Mouse (Mus musculus): ENCODE results near the gene Nrp2. TPM values are rescaled to one million over a fixed set of nuclear protein-coding genes. Genes with fewer than 3 reads are reported as not detected.

The Nrp2 gene
- total RNA-seq, 4 experiments from 2014 or later = 61.1 to 61.8 (median 61.5) TPM

DNA sequence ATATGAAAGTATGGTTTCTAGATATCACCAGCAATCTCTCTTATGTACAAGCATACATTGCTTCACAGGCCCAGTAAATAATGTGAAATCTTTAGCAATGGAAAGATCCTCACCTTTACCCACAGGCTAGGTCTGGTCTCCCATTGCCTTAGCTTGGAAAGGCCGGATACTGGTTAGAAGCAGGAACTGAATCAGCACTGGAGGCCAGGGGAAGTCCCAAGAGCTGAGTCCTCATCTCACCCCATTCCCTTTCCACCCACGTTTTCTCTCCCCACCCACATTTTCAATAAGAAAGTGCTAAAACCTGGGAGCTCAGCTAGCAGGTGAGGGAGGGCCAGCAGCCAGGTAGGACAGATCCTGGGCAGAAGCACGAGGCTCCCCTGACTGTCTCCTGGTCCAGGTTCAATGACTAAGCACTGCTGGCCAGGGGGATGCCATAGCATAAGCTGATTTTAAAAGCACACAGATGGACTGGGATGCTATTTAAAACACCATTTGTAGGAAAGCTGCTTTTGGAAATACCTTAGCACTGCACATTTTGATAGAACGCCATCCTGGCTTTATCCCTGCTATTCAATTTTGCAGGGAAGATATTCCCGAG, 47.4 kb downstream of the Nrp2 start:
- peak in 1 of 2 experiments; percentile 45 for DNase-seq (ENCODE audit: low spot score in 2 of 2)

DNA sequence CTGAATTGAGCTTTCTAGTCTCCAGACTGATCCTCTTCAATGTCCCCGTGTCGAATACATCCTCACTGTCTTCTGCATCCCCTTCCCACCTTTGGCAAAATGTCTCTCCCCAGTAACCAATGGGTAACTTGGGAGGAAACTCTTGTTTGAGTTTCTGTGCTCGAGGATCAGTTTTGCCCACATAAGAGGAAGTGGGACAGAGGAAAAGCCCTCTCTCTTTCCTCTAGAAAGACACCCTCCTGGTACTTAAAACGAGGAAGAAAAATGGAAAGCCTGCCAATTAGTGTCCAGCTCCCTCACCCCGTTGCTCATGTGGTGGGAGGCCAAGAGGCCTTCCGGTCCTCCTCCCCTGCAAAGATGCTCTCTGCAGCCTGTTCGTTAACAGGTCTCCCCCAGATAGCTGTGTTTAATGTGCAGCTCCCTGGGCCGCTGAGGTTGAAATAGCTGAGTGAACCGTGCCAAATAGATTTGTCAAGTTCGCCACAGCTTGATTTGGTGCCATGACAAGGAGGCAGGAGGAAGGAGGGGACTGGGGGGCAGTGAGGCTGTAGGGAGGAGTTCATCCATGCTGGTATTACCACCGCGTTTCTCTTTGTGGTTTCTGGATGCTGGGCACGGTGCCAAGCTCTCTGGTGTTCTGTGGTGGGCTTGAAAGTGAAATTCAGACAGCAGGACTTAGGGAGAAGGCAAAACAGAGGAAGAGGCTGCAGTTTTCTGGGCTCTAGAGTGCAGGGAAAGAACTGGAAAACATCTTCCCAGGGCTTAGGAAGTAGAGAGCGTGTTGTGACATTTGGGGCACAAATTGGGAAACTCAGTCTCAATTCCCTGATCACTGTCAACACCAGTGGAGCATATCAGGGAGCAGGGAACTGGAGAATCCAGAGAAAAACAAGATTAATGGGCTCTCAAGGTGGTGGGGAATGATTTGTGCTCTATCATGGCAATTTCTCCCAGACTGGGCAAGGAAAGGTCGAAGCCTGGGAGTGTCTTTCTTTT, 48.2 kb downstream of the Nrp2 start:
- no peak for DNase-seq (ENCODE audit: low spot score in 2 of 2)

- DNase-seq (ENCODE audit: low spot score in 2 of 2) = no peak
Observed at GRCm38 (mm10) chr1:62752055-62752454, 49.0 kb downstream of the Nrp2 start.

DNA sequence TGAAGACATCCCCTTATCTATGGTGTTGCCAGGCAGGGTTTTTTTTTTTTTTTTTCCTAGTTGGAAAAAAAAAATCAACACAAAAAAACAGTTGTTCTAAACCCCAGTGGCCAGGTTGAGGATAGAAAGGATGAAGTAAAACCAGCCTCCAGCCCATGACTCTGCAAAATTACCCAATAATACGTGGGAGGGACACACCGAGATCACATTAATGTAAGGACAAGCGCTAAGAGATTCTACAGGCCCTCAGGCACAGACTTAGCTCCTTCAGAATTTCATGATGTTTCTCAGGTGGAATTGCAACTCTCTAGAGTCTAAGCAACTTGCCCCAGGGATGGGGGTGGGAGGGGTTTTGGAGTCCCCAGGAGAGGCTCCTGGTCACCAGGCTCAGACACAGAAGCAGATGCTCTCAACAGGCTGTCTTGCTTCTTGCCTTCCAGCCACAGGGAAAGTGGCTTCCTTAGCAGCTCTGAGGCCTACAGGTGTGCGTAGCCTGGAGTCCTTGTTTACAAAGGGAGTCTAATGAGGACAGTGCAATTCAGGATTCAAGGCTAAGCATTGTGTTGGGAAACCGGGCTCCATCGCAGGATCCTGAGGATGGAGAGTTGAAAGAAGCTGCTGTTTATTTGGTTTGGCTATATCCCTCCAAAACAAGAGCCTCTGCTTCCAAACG, 49.7 kb downstream of the Nrp2 start:
- no peak for DNase-seq (ENCODE audit: low spot score in 2 of 2)

DNA sequence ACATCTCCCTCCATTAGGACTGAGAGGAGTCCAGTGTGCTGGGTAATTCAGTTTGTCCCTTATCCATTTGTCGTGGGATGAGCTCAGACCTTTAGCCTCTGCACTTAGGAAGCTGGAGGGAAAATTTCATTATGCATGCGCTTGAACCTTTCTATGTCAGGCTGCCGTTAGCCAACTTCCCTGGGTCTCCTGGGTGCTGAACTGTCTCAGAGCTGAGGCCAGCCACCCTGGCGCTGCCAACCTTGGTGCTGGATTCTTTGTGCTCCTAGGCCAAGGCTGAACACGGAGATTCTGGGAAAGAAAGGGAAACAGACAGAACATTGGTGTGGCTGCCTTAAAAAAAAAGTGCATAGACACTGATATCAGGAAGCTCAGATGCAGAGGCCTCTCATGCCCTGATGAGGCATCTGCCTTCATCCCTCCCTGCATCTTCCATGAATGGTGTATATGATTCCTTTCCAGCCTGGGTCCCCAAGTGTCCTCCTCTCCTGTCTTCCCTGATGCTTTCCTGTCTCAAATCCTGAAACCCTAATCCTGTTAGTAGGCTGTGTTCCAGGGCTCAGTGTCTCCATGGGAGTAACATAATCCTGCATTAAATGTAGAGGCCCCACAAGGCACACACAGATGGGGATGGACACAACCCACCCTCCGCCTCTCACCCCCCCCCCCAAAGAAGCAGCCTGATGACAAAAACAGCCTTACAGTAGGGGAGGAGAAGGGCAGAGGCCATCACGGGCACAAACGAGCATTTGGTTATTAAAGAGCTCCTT, 51.2 kb downstream of the Nrp2 start:
- DNase-seq (ENCODE audit: low spot score in 2 of 2) = no peak

GRCm38 (mm10) chr1:62760086-62760485, 57.0 kb downstream of the Nrp2 start:
- DNase-seq (ENCODE audit: low spot score in 2 of 2) = no peak

DNA sequence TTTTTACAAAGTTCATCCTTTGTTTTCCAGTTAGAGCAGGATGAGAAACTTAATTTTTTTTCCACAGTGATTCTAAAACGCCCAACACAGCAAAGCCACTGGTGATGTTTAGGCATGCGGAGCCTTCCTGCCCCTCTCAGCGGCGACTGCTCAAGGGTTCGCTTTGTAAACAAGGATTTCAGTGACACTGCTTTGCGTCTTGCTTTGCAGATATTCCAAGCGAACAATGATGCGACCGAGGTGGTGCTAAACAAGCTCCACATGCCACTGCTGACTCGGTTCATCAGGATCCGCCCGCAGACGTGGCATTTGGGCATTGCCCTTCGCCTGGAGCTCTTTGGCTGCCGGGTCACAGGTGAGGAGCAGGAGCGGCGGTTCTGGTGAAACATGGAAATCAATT, 57.5 kb downstream of the Nrp2 start:
- DNase-seq (ENCODE audit: low spot score in 2 of 2) = no peak

- DNase-seq (ENCODE audit: low spot score in 2 of 2) = no peak
Observed at GRCm38 (mm10) chr1:62763779-62764178, 60.7 kb downstream of the Nrp2 start.

DNA sequence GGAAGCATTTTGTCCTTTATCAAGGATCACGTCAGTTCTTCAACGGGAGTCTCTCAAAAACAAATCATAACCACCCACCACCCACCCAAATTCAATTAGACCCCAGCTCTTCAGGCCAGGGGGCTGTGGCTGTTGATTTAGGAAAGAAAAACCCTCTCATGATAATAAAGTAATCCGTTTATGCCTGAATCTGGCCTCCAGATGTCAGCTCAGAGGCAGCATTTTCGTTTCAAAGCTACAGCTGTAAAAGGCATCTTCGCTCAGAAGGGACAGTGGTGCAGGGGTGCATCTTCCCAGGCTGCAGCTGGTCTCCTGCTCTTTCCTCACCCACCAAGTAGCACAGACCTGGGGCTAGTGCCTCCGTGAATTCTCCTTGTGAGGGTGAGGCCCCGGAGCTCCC, 62.1 kb downstream of the Nrp2 start:
- no peak for DNase-seq (ENCODE audit: low spot score in 2 of 2)

GRCm38 (mm10) chr1:62766766-62767165, 63.7 kb downstream of the Nrp2 start:
- DNase-seq (ENCODE audit: low spot score in 2 of 2) = no peak

GRCm38 (mm10) chr1:62767611-62768010, 64.5 kb downstream of the Nrp2 start:
- DNase-seq (ENCODE audit: low spot score in 2 of 2) = no peak

DNA sequence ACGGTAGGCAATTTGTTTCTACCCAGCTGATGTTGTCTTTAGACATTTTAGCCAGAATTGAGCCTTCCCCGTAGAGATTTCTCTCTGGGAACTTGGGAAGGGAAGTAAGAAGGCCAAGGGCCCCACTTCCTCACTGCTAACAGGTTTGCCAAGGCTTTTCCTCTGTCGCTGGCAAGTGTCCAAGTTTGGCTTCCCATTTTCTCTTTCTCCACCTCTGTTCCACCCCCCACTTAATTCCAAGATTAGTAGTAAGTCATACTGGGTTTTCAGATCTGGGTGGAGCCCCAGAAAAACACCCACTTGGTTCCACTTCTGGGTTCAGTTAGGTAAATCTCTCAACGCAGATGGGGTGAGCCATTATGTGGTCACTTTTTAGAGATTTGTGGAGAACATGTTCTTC, 67.5 kb downstream of the Nrp2 start:
- DNase-seq (ENCODE audit: low spot score in 2 of 2) = no peak

DNA sequence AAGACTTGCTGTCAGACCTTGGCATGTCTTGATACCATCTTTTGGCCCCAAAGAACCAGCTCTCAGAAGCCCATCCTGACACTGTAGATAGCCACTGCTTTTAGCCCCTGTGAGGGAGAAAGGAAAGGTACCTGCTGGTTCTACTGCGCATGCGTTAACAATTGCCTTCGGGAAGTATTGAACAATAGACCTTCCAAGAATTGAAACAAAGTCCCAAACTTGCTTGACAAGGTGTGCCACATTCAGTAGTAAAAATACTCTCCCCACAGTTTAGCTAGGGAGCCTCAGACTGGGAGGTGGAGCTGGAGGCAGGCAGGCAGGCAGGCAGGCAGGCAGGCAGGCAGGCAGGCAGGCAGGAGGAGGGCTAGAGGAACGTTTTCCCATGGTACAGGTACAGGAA, 69.3 kb downstream of the Nrp2 start:
- DNase-seq (ENCODE audit: low spot score in 2 of 2) = no peak

- no peak for DNase-seq (ENCODE audit: low spot score in 2 of 2)
Observed at GRCm38 (mm10) chr1:62773105-62773920, 70.2 kb downstream of the Nrp2 start.

DNA sequence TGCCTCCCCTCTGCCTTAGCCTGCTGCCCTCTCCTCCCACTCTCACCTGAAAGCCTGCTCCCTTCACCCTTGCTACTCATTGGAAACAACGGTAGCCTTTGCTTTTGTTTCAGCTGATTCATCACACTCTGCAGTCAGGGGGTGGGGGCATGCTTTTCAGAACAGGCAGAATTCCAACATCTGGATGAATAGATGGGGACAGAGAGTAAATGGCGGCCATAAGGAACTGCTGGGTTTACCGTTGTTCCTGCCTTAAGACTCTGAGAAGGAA, 70.8 kb downstream of the Nrp2 start:
- DNase-seq (ENCODE audit: low spot score in 2 of 2) = no peak

DNA sequence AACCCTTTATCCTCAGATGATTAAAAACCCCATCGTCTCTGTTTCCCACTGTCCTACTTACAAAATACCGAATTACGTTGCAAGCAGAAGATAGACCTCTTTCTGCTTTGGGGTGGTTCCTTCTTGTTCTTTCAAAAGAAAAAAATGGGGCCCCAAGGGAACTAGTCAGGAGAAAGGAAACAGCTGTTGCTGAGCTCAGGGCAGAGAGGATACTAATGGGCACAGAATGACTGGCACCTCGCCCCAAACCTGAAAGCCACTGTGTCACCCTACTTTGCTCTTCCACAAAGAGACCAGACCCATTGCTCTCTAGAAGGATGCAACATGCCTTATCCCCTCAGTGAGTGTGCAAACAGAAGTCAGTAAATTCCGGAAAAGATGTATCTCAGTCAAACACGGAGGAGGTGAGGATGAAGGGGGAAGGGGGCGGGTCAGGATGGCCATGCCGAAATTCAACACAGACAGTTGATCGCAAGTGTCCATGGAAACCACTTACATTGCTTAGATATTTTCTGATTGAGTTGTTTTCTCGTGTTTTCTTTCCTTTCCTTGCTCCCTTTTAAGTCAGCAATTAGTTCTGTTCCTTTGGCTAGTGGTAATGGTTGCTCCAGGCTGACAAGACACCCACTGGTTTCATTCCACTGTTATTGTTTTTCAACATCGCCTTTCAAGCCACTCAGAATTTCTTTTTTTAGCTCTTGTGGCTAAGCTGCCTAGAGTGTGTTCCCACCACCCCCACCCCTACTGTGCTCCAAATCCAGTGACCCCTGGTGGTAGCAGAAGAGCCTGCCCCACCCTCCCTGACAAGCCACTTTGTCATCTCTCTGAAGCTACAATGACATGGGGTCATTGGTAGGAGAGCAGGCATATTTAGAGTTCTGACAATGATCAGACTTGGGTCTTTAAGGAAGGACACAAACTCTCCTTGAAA, 71.5 kb downstream of the Nrp2 start:
- DNase-seq (ENCODE audit: low spot score in 2 of 2) = no peak

DNA sequence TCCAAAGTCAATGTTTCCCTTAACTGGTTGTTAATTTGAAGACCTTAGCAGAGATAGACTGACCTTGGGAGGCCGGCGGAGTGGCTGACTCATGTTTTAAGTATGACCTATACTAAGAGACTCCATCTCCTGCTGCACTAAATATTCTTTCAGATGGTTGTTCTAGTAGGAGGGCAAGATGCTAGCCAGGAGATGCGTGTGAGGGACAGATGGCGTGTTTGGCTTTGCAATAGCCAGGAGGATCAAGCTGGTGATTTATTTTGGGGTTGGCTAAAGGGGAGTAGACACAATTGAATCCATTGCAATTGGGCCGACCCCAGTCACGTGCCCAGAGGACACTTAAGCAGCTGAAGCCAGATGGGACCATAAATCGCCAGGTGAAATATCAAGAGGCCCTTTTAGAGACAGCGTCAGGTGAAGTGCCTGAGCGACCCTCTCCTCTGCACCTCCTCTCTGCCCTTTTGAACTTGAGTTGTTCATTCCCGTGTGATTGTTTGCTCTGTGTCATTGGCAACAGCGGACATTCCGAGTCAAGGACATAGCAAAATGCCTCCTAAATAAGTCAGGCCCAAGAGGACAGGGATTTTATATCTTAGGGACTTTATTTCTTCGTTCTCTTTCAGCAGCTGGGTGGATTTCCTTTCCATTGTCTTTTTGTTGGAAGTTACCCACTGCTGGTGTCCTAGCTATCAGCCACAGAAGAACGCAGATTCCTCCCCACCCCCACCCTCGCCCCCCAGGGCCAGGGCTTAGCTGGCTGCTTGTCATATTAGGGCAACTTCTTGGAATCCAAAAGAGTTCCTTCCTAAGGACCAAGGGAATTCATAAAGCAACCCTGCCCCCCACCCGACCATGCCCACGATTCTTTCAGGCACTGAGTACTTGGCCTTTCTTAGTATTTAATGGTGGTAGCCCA, 74.5 kb downstream of the Nrp2 start:
- no peak for DNase-seq (ENCODE audit: low spot score in 2 of 2)

DNA sequence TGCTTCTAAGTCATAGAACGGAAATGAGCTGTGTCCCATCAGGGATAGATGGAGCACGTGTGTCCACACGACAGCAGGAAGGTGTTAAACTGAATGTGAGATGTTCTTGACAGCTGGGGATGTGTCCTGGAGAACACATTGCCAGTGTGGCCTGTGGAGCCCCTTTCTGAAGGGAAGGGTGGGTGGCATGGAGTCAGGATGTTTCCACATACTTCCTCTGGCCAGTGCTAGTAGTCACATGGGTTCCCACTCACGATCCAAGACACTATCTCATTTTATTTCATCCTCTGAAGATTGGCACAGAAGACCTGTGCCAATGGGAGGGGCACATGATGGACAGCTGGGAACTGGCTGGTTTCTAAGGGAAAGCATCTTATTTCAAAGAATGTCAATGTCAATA, 75.8 kb downstream of the Nrp2 start:
- no peak for DNase-seq (ENCODE audit: low spot score in 2 of 2)

Data from layer of hippocampus, adult 8-10 months (tissue).